Mouse (Mus musculus) gastrocnemius, adult 18-20 months (tissue): ENCODE results near the gene Olfr1537. TPM values are rescaled to one million over a fixed set of nuclear protein-coding genes. Genes with fewer than 3 reads are reported as not detected.

Experiments used
- DNase-seq: peaks from one replicate; pipeline ENCODE4 v3.0.0; 2021; ENCODE audit warnings: low spot score
- long read RNA-seq, 2 experiments: library from polyadenylated mRNA; stranded (forward); transcript quantifications; one replicate each; pipeline ENCODE4 v2.0.0; 2021
- total RNA-seq, 2 experiments: library from RNA; stranded (reverse); gene quantifications; 2 replicates each; pipeline ENCODE4 v1.2.3; 2021

The Olfr1537 gene
- not detected for total RNA-seq
- long read RNA-seq, experiment 1: 0 reads
- long read RNA-seq, experiment 2: 0 reads

- no peak for DNase-seq
Observed at GRCm38 (mm10) chr9:39249894-39250293, at the start of gene Olfr1537. Gene Olfr1537 (minus strand): TSS chr9:39249994.

GRCm38 (mm10) chr9:39287136-39287535 lies 37.3 kb upstream of the Olfr1537 start:
- DNase-seq: no peak

GRCm38 (mm10) chr9:39276718-39277117 lies 26.9 kb upstream of the Olfr1537 start, which contains the start of gene Olfr945:
Gene Olfr945 (minus strand): TSS chr9:39276818.
- DNase-seq: no peak

GRCm38 (mm10) chr9:39201620-39202019 lies 48.2 kb downstream of the Olfr1537 start, which contains the start of gene Olfr944:
Gene Olfr944 (plus strand): TSS chr9:39201920.
- no peak for DNase-seq

Other genes starting within 250 kb of the Olfr1537 start
- gene Olfr146, start 226.6 kb downstream of the Olfr1537 start, total RNA-seq: not detected
- not detected for gene Olfr937, start 185.0 kb downstream of the Olfr1537 start, total RNA-seq
- not detected for gene Olfr938, start 171.1 kb downstream of the Olfr1537 start, total RNA-seq
- gene Olfr27, start 121.9 kb downstream of the Olfr1537 start, total RNA-seq: not detected
- gene Olfr943, start 83.7 kb downstream of the Olfr1537 start, total RNA-seq: not detected
- not detected for gene Olfr944, start 48.1 kb downstream of the Olfr1537 start, total RNA-seq
- not detected for gene Olfr945, start 26.8 kb upstream of the Olfr1537 start, total RNA-seq
- not detected for gene Olfr948, start 76.1 kb upstream of the Olfr1537 start, total RNA-seq
- gene Olfr951, start 137.4 kb upstream of the Olfr1537 start, total RNA-seq: not detected
- not detected for gene Olfr952, start 177.2 kb upstream of the Olfr1537 start, total RNA-seq
- not detected for gene Olfr954, start 206.7 kb upstream of the Olfr1537 start, total RNA-seq
- not detected for gene Olfr955, start 221.9 kb upstream of the Olfr1537 start, total RNA-seq
- gene Olfr44, start 244.0 kb upstream of the Olfr1537 start, total RNA-seq: not detected